Mouse (Mus musculus): ENCODE results near the gene Rab42. TPM values are rescaled to one million over a fixed set of nuclear protein-coding genes. Genes with fewer than 3 reads are reported as not detected.
A peak's percentile ranks its signal among the peaks of the same experiment; 100 is the strongest.

The Rab42 gene
- polyA plus RNA-seq (2015; fragmentation: Nextera tagmentation; extraction: Ambion mirVana), result 3.9 and 4.1 TPM in 2 replicates

DNA sequence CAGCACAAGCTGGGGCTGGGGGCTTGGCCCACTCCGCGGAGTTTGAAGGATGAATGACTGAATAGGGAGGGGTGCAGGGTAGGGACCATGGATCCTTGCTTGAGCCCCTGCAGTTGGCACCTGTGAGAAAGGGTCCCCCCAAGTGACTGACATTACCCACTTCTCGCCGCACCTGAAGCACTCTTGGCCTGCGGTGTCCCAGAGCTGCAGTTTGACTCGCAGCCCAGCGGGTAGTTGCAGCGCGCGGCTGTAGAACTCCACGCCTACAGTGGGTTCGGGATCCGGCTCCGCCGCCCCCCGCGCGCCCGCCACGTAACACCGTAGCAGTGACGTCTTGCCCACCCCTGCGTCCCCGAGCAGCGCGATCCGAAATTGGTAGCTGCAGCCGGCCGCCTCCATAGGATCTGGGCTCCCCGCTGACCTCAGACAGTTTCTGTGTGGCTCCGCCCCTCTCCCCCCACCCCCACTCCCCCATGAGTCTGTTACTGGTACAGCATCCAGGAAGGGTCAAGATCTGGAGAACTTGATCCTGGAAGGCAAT lies at the start of gene Rab42:
TSS of gene Rab42 (minus strand) at position 447 of the 541 bp plus-strand sequence.
- Histone ChIP-seq H3K27ac (ENCODE audit: low read length) (0 out of 2 replicates have a peak within 1 kb of the TSS, but pooled peaks have one; percentile 21), H3K9ac (replicated peaks; ENCODE audit: low read length) (peak within 1 kb of the TSS; percentile 68), H3K4me1 (ENCODE audit: insufficient read depth, low read length) (peaks cover 8% of the 10 kb centered on the region), H3K9me3 (ENCODE audit: low read length) (no peaks in the 10 kb centered on the region), H3K36me3 (ENCODE audit: insufficient read depth, low read length) (no peaks in the 10 kb centered on the region), H3K4me2 (replicated peaks; ENCODE audit: low read depth, low read length) (peak within 1 kb of the TSS; percentile 74), H3K27me3 (ENCODE audit: insufficient read depth, low read length) (no peaks in the 10 kb centered on the region), H3K4me3 (ENCODE audit: low read length) (peak within 1 kb of the TSS; percentile 56)
- WGBS, result 1% methylated on average over 31 of the region's 31 CpGs
- ATAC-seq (ENCODE audit: low FRiP score, low TSS enrichment), result peak; percentile 81

DNA sequence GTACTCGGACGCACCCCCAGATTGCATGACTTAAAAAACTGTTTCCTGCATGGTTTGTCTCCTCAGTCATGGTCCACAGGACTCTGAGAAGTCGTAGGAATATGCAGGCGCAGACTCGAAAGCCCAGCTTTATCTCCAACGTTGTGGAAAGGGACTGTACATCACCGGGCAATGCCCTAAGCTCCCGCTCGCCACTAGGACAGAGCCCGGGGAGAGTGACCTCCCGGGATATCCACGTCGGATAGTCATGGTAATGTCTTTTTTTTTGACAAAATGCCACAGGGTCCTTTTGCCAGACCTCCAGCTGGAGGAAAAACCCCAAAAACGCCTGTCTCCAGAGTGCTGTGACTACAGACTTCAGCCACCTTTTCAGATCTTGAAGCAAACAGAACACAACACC lies 49.6 kb upstream of the Rab42 start:
- ATAC-seq (ENCODE audit: low FRiP score, low TSS enrichment), result no peak
- Histone ChIP-seq H3K9me3 (ENCODE audit: low read length) (no peaks in the 10 kb centered on the region), H3K4me3 (ENCODE audit: low read length) (peak overlapping the region; percentile 78), H3K4me1 (ENCODE audit: insufficient read depth, low read length) (peaks cover 13% of the 10 kb centered on the region), H3K27ac (ENCODE audit: low read length) (peak overlapping the region; percentile 95), H3K27me3 (ENCODE audit: insufficient read depth, low read length) (no peaks in the 10 kb centered on the region), H3K9ac (replicated peaks; ENCODE audit: low read length) (peak overlapping the region; percentile 85), H3K36me3 (ENCODE audit: insufficient read depth, low read length) (peaks cover 20% of the 10 kb centered on the region; the same call in 1 of the 2 replicates), H3K4me2 (replicated peaks; ENCODE audit: low read depth, low read length) (peak overlapping the region; percentile 76)
- 0% methylated on average over 14 of the region's 14 CpGs for WGBS

DNA sequence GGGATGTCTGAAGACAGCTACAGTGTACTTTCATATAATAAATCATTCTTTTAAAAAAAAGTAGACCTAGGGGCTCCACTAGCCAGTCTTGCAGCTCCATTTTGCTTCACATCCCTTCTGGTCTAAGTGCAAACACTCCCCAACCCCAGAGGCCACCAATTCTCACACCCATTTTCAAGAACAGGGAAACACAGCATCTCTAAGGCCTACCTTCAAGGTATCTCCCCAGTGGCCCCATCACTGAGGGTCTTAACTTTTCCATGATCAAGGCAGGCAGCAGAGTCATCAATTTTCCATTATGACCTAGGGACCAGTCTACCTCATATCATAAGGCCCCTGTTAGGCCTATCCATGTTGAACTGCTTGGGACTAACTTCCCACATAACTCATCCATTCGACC lies 48.2 kb upstream of the Rab42 start:
- H3K27ac ChIP-seq (ENCODE audit: low read length), result no peak overlapping the region
- peaks cover 12% of the 10 kb centered on the region; the same call in 1 of the 2 replicates for H3K36me3 ChIP-seq (ENCODE audit: insufficient read depth, low read length)
- peaks cover 13% of the 10 kb centered on the region for H3K4me1 ChIP-seq (ENCODE audit: insufficient read depth, low read length)
- no peak for ATAC-seq (ENCODE audit: low FRiP score, low TSS enrichment)
- peak overlapping the region; percentile 28; the same call in 1 of the 2 replicates for H3K9ac ChIP-seq (replicated peaks; ENCODE audit: low read length)
- peak overlapping the region; percentile 76 for H3K4me2 ChIP-seq (replicated peaks; ENCODE audit: low read depth, low read length)
- H3K9me3 ChIP-seq (ENCODE audit: low read length), result no peaks in the 10 kb centered on the region
- peak overlapping the region; percentile 78 for H3K4me3 ChIP-seq (ENCODE audit: low read length)
- H3K27me3 ChIP-seq (ENCODE audit: insufficient read depth, low read length), result no peaks in the 10 kb centered on the region
- 22% methylated on average over 1 of the region's 1 CpGs for WGBS

DNA sequence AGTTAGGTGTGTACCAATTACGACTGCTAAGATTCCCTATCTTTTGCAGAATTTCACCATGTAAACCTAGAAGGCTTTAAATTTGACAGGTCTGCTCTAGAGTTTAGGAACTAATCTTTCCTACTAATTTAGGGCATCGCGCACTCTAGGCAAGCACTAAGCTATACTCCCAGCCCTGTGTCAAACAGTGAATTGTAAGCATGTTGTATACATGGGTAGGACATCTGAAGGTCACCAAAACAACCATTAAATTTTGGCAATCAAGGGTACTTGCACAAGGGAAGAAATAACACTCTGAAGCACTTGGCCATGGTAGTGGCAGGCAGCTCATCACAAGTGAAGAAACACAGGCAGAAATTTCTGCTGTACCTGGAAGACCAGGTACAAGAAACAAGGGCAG lies 47.7 kb upstream of the Rab42 start:
- peaks cover 16% of the 10 kb centered on the region for H3K4me1 ChIP-seq (ENCODE audit: insufficient read depth, low read length)
- H3K4me2 ChIP-seq (replicated peaks; ENCODE audit: low read depth, low read length), result no peak overlapping the region
- 82% methylated on average over 3 of the region's 3 CpGs for WGBS
- no peak overlapping the region for H3K4me3 ChIP-seq (ENCODE audit: low read length)
- H3K9ac ChIP-seq (replicated peaks; ENCODE audit: low read length), result no peak overlapping the region
- ATAC-seq (ENCODE audit: low FRiP score, low TSS enrichment), result no peak
- peaks cover 12% of the 10 kb centered on the region; the same call in 1 of the 2 replicates for H3K36me3 ChIP-seq (ENCODE audit: insufficient read depth, low read length)
- H3K27ac ChIP-seq (ENCODE audit: low read length), result no peak overlapping the region
- H3K9me3 ChIP-seq (ENCODE audit: low read length), result no peaks in the 10 kb centered on the region
- H3K27me3 ChIP-seq (ENCODE audit: insufficient read depth, low read length), result no peaks in the 10 kb centered on the region

DNA sequence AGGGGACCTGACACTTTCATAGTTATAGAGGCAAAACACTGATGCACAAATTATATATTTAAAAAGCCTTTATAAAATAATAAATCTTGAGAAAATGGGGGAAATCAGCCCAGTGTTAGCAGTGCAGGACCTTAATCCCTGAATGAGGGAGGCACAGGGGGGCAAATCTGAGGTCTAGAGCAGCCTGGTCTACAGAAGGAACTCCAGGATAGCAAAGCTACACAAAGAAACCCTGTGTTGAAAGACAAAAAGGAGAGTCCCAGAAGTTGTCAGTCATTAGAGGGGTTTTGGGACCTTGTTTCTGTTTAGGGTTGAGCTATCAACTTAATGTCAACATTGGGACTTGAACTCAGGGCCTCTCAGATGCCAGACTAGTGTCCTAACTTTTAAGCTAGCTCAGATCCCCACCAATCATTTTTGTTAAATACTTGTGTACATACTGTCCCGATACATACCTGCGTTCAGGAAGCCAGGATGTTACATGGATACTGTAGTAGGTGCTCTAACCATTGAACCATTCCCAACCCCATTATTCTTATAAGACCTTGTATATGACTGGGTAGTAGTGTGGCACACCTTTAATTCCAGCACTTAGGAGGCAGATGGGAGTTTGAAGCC lies 47.0 kb upstream of the Rab42 start:
- WGBS, result 64% methylated on average over 2 of the region's 2 CpGs
- Histone ChIP-seq H3K27me3 (ENCODE audit: insufficient read depth, low read length) (no peaks in the 10 kb centered on the region), H3K9ac (replicated peaks; ENCODE audit: low read length) (no peak overlapping the region), H3K9me3 (ENCODE audit: low read length) (no peaks in the 10 kb centered on the region), H3K36me3 (ENCODE audit: insufficient read depth, low read length) (peaks cover 12% of the 10 kb centered on the region; the same call in 1 of the 2 replicates), H3K27ac (ENCODE audit: low read length) (no peak overlapping the region), H3K4me2 (replicated peaks; ENCODE audit: low read depth, low read length) (no peak overlapping the region), H3K4me1 (ENCODE audit: insufficient read depth, low read length) (peaks cover 16% of the 10 kb centered on the region), H3K4me3 (ENCODE audit: low read length) (no peak overlapping the region)
- no peak for ATAC-seq (ENCODE audit: low FRiP score, low TSS enrichment)

DNA sequence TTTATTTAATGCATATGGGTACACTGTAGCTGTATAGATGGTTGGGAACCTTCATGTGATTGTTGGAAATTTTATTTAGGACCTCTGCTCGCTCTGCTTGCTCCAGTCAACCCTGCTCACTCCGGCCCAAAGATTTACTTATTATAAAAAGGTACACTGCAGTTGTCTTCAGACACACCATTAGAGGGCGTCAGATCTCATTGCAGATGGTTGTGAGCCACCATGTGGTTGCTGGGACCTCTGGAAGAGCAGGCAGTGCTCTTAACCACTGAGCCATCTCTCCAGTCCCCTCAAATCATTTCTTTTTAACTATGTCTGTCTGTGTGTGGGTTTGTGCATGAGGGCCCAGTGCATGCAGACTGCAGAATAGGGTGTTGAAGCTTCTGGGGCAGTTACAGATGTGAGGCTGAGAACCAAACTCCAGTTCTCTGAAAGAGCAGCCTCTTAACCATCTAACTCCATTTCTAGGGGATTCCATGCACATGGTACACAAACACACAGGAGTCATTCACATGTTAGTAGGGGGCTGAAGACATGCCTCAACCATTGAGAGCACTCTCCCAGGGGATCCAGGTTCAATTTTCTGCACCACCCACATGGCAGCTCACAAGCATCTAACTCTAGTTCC lies 46.4 kb upstream of the Rab42 start:
- 62% methylated on average over 3 of the region's 3 CpGs for WGBS
- no peak overlapping the region for H3K9ac ChIP-seq (replicated peaks; ENCODE audit: low read length)
- no peak overlapping the region for H3K4me2 ChIP-seq (replicated peaks; ENCODE audit: low read depth, low read length)
- H3K4me3 ChIP-seq (ENCODE audit: low read length), result no peak overlapping the region
- H3K27me3 ChIP-seq (ENCODE audit: insufficient read depth, low read length), result no peaks in the 10 kb centered on the region
- H3K36me3 ChIP-seq (ENCODE audit: insufficient read depth, low read length), result peaks cover 12% of the 10 kb centered on the region; the same call in 1 of the 2 replicates
- no peak for ATAC-seq (ENCODE audit: low FRiP score, low TSS enrichment)
- no peak overlapping the region for H3K27ac ChIP-seq (ENCODE audit: low read length)
- H3K9me3 ChIP-seq (ENCODE audit: low read length), result no peaks in the 10 kb centered on the region
- H3K4me1 ChIP-seq (ENCODE audit: insufficient read depth, low read length), result peaks cover 19% of the 10 kb centered on the region

DNA sequence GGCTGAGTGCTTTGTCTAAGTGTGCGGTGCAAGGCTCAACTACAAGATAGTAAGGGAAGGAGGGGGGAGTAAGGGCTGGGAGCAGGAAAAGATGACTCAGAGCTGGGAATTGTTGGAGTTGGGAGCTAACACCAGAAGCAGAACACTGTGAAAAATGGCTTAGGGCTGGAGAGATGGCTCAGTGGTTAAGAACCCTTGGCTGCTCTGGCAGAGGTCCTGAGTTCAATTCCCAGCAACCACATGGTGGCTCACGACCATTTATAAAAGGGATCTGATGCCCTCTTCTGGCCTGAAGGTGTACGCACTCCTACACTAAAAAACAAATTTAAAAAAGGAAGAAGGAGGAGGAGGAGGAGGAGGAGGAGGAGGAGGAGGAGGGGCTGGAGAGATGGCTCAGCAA lies 43.5 kb upstream of the Rab42 start:
- no peak for ATAC-seq (ENCODE audit: low FRiP score, low TSS enrichment)
- Histone ChIP-seq H3K27ac (ENCODE audit: low read length) (0 out of 2 replicates have a peak overlapping the region, but pooled peaks have one; percentile 50), H3K36me3 (ENCODE audit: insufficient read depth, low read length) (peaks cover 11% of the 10 kb centered on the region; the same call in 1 of the 2 replicates), H3K9me3 (ENCODE audit: low read length) (no peaks in the 10 kb centered on the region), H3K4me1 (ENCODE audit: insufficient read depth, low read length) (peaks cover 34% of the 10 kb centered on the region), H3K4me2 (replicated peaks; ENCODE audit: low read depth, low read length) (no peak overlapping the region), H3K4me3 (ENCODE audit: low read length) (no peak overlapping the region), H3K27me3 (ENCODE audit: insufficient read depth, low read length) (no peaks in the 10 kb centered on the region), H3K9ac (replicated peaks; ENCODE audit: low read length) (no peak overlapping the region)
- WGBS, result 70% methylated on average over 3 of the region's 3 CpGs

DNA sequence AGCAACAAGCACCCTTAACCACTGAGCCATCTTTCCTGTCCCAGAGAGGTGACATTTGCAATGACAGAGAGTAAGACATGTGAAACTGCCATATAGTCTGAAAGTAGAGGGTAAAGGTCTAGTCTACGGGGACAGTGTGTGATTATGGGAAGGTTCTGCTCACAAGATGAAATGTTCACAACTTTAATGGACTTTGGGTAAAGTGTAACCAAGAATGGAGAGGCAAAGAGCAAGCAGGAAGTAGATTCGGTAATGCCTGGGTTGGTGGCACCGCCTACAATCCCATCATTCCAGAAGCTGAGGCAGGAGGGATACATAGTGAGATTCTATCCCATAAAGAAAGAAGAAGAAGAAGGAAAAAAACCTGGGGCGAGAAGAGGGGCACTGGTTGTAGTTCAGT lies 43.1 kb upstream of the Rab42 start:
- no peak overlapping the region for H3K9ac ChIP-seq (replicated peaks; ENCODE audit: low read length)
- peak overlapping the region; percentile 50 for H3K27ac ChIP-seq (ENCODE audit: low read length)
- H3K36me3 ChIP-seq (ENCODE audit: insufficient read depth, low read length), result peaks cover 7% of the 10 kb centered on the region; the same call in 1 of the 2 replicates
- H3K4me3 ChIP-seq (ENCODE audit: low read length), result no peak overlapping the region
- H3K9me3 ChIP-seq (ENCODE audit: low read length), result no peaks in the 10 kb centered on the region
- H3K4me1 ChIP-seq (ENCODE audit: insufficient read depth, low read length), result peaks cover 30% of the 10 kb centered on the region
- H3K27me3 ChIP-seq (ENCODE audit: insufficient read depth, low read length), result no peaks in the 10 kb centered on the region
- H3K4me2 ChIP-seq (replicated peaks; ENCODE audit: low read depth, low read length), result no peak overlapping the region
- WGBS, result 72% methylated on average over 4 of the region's 4 CpGs
- ATAC-seq (ENCODE audit: low FRiP score, low TSS enrichment), result 0 out of 2 replicates have a peak, but pooled peaks have one; percentile 3

DNA sequence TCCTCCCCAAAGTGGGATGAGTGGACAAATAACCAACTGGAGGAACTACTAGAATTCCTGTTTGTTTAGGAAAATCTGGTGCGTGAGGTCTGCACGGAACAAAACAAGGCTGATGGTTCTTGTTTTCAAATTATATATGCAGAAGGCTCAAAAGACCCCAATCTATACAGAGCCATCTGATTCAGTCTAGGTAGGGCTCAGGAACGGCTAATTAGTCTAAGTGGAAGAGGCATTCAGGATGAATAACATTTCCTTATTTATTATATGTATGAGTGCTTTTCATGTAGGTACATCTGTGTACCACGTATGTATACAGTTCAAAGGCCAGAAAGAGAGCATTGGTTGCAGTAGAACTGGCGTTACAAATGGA lies 42.6 kb upstream of the Rab42 start:
- Histone ChIP-seq H3K27ac (ENCODE audit: low read length) (peak overlapping the region; percentile 50), H3K4me3 (ENCODE audit: low read length) (peak overlapping the region; percentile 83), H3K9ac (replicated peaks; ENCODE audit: low read length) (no peak overlapping the region), H3K4me1 (ENCODE audit: insufficient read depth, low read length) (peaks cover 26% of the 10 kb centered on the region), H3K27me3 (ENCODE audit: insufficient read depth, low read length) (no peaks in the 10 kb centered on the region), H3K36me3 (ENCODE audit: insufficient read depth, low read length) (peaks cover 4% of the 10 kb centered on the region; the same call in 1 of the 2 replicates), H3K9me3 (ENCODE audit: low read length) (no peaks in the 10 kb centered on the region), H3K4me2 (replicated peaks; ENCODE audit: low read depth, low read length) (no peak overlapping the region)
- ATAC-seq (ENCODE audit: low FRiP score, low TSS enrichment), result 0 out of 2 replicates have a peak, but pooled peaks have one; percentile 16
- 49% methylated on average over 5 of the region's 5 CpGs for WGBS
